Mouse (Mus musculus) cortical plate, adult 2 months (tissue): Measurements from ENCODE around the gene Cry2. TPM values are rescaled to one million over a fixed set of nuclear protein-coding genes. Genes with fewer than 3 reads are reported as not detected.
A peak's percentile ranks its signal among the peaks of the same experiment; 100 is the strongest.
"Not testable (repeated sequence)": the region's sequence is repeated elsewhere in the genome, so short reads cannot be mapped to it uniquely, and the experiment has no call there.

Source experiments
- H3K27ac ChIP-seq: fragments of 200-500 bp; 2 replicates; pipeline ENCODE4 v1.5.1; 2012; ENCODE audit warnings: low read length, control low read depth, inconsistent platforms; ENCODE audit not compliant: insufficient read depth
- H3K4me1 ChIP-seq: fragments of 200-500 bp; 2 replicates; pipeline ENCODE4 v1.6.1; 2011; ENCODE audit warnings: low read length; ENCODE audit not compliant: control insufficient read depth, insufficient read depth
- H3K4me3 ChIP-seq: fragments of 200-500 bp; 2 replicates; pipeline ENCODE4 v1.5.1; 2011; ENCODE audit warnings: mild to moderate bottlenecking, low read length, control low read depth; ENCODE audit not compliant: insufficient read depth
- CTCF ChIP-seq: fragments of 200-500 bp; IDR thresholded peaks from 2 replicates; pipeline ENCODE4 v1.5.1; 2011; ENCODE audit warnings: mild to moderate bottlenecking, control low read depth, low read length; ENCODE audit not compliant: insufficient read depth; ENCODE audit errors: extremely low read depth
- POLR2A ChIP-seq: fragments of 200-500 bp; IDR thresholded peaks from 2 replicates; pipeline ENCODE4 v1.6.1; 2011; ENCODE audit warnings: mild to moderate bottlenecking, low read length, control low read depth; ENCODE audit not compliant: insufficient read depth; ENCODE audit errors: extremely low read depth
- polyA plus RNA-seq: library from polyadenylated mRNA; depleted of rRNA; stranded (reverse); fragments of >200 nt; gene quantifications from 2 replicates; pipeline ENCODE4 v1.2.3, GENCODE M21; 2012

The Cry2 gene
- polyA plus RNA-seq, 1 experiment, result 108 TPM

GRCm38 (mm10) chr2:92402591-92403326, 31.1 kb downstream of the Cry2 start:
- H3K27ac ChIP-seq, result 0 out of 2 replicates have a peak overlapping the region, but pooled peaks have one; percentile 31
- TF ChIP-seq CTCF, result no peak
- TF ChIP-seq POLR2A, result no peak; the same call in 1 of the 2 replicates
- H3K4me3 ChIP-seq, result no peak overlapping the region
- peaks cover 9% of the 10 kb centered on the region; the same call in 1 of the 2 replicates for H3K4me1 ChIP-seq

GRCm38 (mm10) chr2:92401091-92401561, 32.7 kb downstream of the Cry2 start, which contains the start of gene Mapk8ip1:
Mapk8ip1 (minus strand) TSS chr2:92401263.
- TF ChIP-seq CTCF (no peak), POLR2A (peak; percentile 54; the same call in 1 of the 2 replicates)
- Histone ChIP-seq H3K4me3 (peak within 1 kb of the TSS; percentile 93), H3K4me1 (peaks cover 16% of the 10 kb centered on the region; the same call in 1 of the 2 replicates), H3K27ac (peak within 1 kb of the TSS; percentile 89)

GRCm38 (mm10) chr2:92400682-92401081, 33.2 kb downstream of the Cry2 start:
- TF ChIP-seq CTCF (no peak), POLR2A (no peak)
- Histone ChIP-seq H3K4me3 (peak overlapping the region; percentile 93), H3K27ac (peak overlapping the region; percentile 89), H3K4me1 (peaks cover 16% of the 10 kb centered on the region; the same call in 1 of the 2 replicates)

GRCm38 (mm10) chr2:92399877-92400276, 34.0 kb downstream of the Cry2 start:
- not testable (repeated sequence) for H3K27ac ChIP-seq
- H3K4me1 ChIP-seq, result peaks cover 15% of the 10 kb centered on the region; the same call in 1 of the 2 replicates
- peak overlapping the region; percentile 93 for H3K4me3 ChIP-seq

GRCm38 (mm10) chr2:92397436-92397835, 36.4 kb downstream of the Cry2 start:
- Histone ChIP-seq H3K4me3 (no peak overlapping the region), H3K27ac (no peak overlapping the region), H3K4me1 (peaks cover 15% of the 10 kb centered on the region)
- no peak for TF ChIP-seq CTCF
- no peak for TF ChIP-seq POLR2A

- Histone ChIP-seq H3K27ac (no peak overlapping the region), H3K4me3 (no peak overlapping the region), H3K4me1 (peaks cover 23% of the 10 kb centered on the region)
- no peak for TF ChIP-seq CTCF
- no peak for TF ChIP-seq POLR2A
Observed at GRCm38 (mm10) chr2:92395535-92395934, 38.3 kb downstream of the Cry2 start.

- H3K4me1 ChIP-seq, result peaks cover 23% of the 10 kb centered on the region
- H3K4me3 ChIP-seq, result peak overlapping the region; percentile 37
- H3K27ac ChIP-seq, result peak overlapping the region; percentile 89
- TF ChIP-seq POLR2A (peak; percentile 28; the same call in 1 of the 2 replicates), CTCF (no peak)
Observed at GRCm38 (mm10) chr2:92392318-92393264, 41.3 kb downstream of the Cry2 start.

GRCm38 (mm10) chr2:92391703-92392317, 42.0 kb downstream of the Cry2 start:
- H3K4me1 ChIP-seq, result peaks cover 18% of the 10 kb centered on the region

GRCm38 (mm10) chr2:92391116-92391515, 42.7 kb downstream of the Cry2 start:
- TF ChIP-seq POLR2A, result no peak
- no peak for TF ChIP-seq CTCF
- Histone ChIP-seq H3K4me1 (peaks cover 15% of the 10 kb centered on the region), H3K4me3 (peak overlapping the region; percentile 37; the same call in 1 of the 2 replicates), H3K27ac (peak overlapping the region; percentile 89)

More at GRCm38 (mm10) chr2:92391703-92392317, 42.0 kb downstream of the Cry2 start:
- peak overlapping the region; percentile 37 for H3K4me3 ChIP-seq
- H3K27ac ChIP-seq, result peak overlapping the region; percentile 89
- TF ChIP-seq POLR2A, result no peak
- TF ChIP-seq CTCF, result no peak
